Mouse (Mus musculus) adrenal gland, postnatal 4 days (tissue): ENCODE data around the gene Neurog3. TPM values are rescaled to one million over a fixed set of nuclear protein-coding genes. Genes with fewer than 3 reads are reported as not detected.
A peak's percentile ranks its signal among the peaks of the same experiment; 100 is the strongest.

Experiments
- DNase-seq, 2 experiments: peaks; one replicate each; pipeline ENCODE4 v3.0.0; 2021 to 2022; ENCODE audit warnings: low spot score in 2 of 2, mixed read lengths in 2 of 2
- long read RNA-seq, 2 experiments: library from polyadenylated mRNA; stranded (forward); transcript quantifications; one replicate each; pipeline ENCODE4 v2.0.0; 2021
- total RNA-seq, 2 experiments: library from RNA; stranded (reverse); gene quantifications; 2 replicates each; pipeline ENCODE4 v1.2.3; 2021

The Neurog3 gene
- total RNA-seq, result not detected
- long read RNA-seq, experiment 1, result 0 reads
- long read RNA-seq, experiment 2, result 0 reads

GRCm38 (mm10) chr10:62132691-62133281 is at the start of gene Neurog3:
Neurog3 (plus strand) TSS chr10:62133090.
- DNase-seq, result no peak

- no peak for DNase-seq
Observed at GRCm38 (mm10) chr10:62086044-62086443, 46.8 kb upstream of the Neurog3 start.

GRCm38 (mm10) chr10:62086826-62087225 is 46.1 kb upstream of the Neurog3 start:
- no peak for DNase-seq

GRCm38 (mm10) chr10:62088411-62088810 is 44.5 kb upstream of the Neurog3 start:
- DNase-seq, result no peak

GRCm38 (mm10) chr10:62089071-62089470 is 43.8 kb upstream of the Neurog3 start:
- DNase-seq, result no peak

- DNase-seq, result no peak
Observed at GRCm38 (mm10) chr10:62089486-62089885, 43.4 kb upstream of the Neurog3 start.

GRCm38 (mm10) chr10:62093903-62094302 is 39.0 kb upstream of the Neurog3 start:
- no peak for DNase-seq

GRCm38 (mm10) chr10:62094401-62094800 is 38.5 kb upstream of the Neurog3 start:
- no peak for DNase-seq

GRCm38 (mm10) chr10:62099749-62100403 is 33.0 kb upstream of the Neurog3 start:
- no peak for DNase-seq

GRCm38 (mm10) chr10:62101504-62102439 is 31.1 kb upstream of the Neurog3 start:
- peak in 1 of 2 experiments; percentile 64 for DNase-seq

GRCm38 (mm10) chr10:62104835-62105576 is 27.9 kb upstream of the Neurog3 start:
- DNase-seq, result peak in 1 of 2 experiments; percentile 54

- DNase-seq, result no peak
Observed at GRCm38 (mm10) chr10:62107048-62107447, 25.8 kb upstream of the Neurog3 start.

GRCm38 (mm10) chr10:62110504-62111206 is 22.2 kb upstream of the Neurog3 start:
- peak; percentile 69 to 80 for DNase-seq

- no peak for DNase-seq
Observed at GRCm38 (mm10) chr10:62111207-62111576, 21.7 kb upstream of the Neurog3 start.

- no peak for DNase-seq
Observed at GRCm38 (mm10) chr10:62113865-62114647, 18.8 kb upstream of the Neurog3 start.

GRCm38 (mm10) chr10:62127137-62127536 is 5.8 kb upstream of the Neurog3 start:
- no peak for DNase-seq

GRCm38 (mm10) chr10:62127711-62128231 is 5.1 kb upstream of the Neurog3 start:
- DNase-seq, result no peak

- DNase-seq, result no peak
Observed at GRCm38 (mm10) chr10:62128316-62128951, 4.5 kb upstream of the Neurog3 start.
